Mouse (Mus musculus): ENCODE data around the gene Myocos. TPM values are rescaled to one million over a fixed set of nuclear protein-coding genes. Genes with fewer than 3 reads are reported as not detected.
"Not testable (repeated sequence)": the region's sequence is repeated elsewhere in the genome, so short reads cannot be mapped to it uniquely, and the experiment has no call there.

The Myocos gene
- polyA plus RNA-seq (2017; shearing (Covaris generic)): not detected

GRCm38 (mm10) chr1:162658119-162658518 lies at the start of gene Myocos:
TSS of gene Myocos (minus strand) at chr1:162658219.
- ATAC-seq: no peak

- no peak for ATAC-seq
Measured at GRCm38 (mm10) chr1:162700389-162701066, 42.5 kb upstream of the Myocos start.

GRCm38 (mm10) chr1:162697866-162698265 lies 39.8 kb upstream of the Myocos start:
- no peak for ATAC-seq

GRCm38 (mm10) chr1:162693721-162694120 lies 35.7 kb upstream of the Myocos start:
- ATAC-seq: no peak

GRCm38 (mm10) chr1:162665486-162666174 lies 7.6 kb upstream of the Myocos start:
- ATAC-seq: no peak

GRCm38 (mm10) chr1:162664826-162665475 lies 6.9 kb upstream of the Myocos start:
- ATAC-seq: peak; percentile 80

GRCm38 (mm10) chr1:162660276-162660860 lies 2.3 kb upstream of the Myocos start:
- ATAC-seq: no peak

- no peak for ATAC-seq
Measured at GRCm38 (mm10) chr1:162648416-162648815, 9.6 kb downstream of the Myocos start.

GRCm38 (mm10) chr1:162646083-162646686 lies 11.8 kb downstream of the Myocos start:
- ATAC-seq: no peak

GRCm38 (mm10) chr1:162643752-162644151 lies 14.3 kb downstream of the Myocos start:
- ATAC-seq: no peak

- no peak for ATAC-seq
Measured at GRCm38 (mm10) chr1:162642591-162642990, 15.4 kb downstream of the Myocos start.

GRCm38 (mm10) chr1:162639861-162640260 lies 18.2 kb downstream of the Myocos start:
- ATAC-seq: no peak

- ATAC-seq: no peak
Measured at GRCm38 (mm10) chr1:162639051-162639750, 18.8 kb downstream of the Myocos start, which contains the start of gene Myoc. TSS of gene Myoc (plus strand) at chr1:162639155.

GRCm38 (mm10) chr1:162638535-162638934 lies 19.5 kb downstream of the Myocos start:
- no peak for ATAC-seq

GRCm38 (mm10) chr1:162636516-162636915 lies 21.5 kb downstream of the Myocos start:
- ATAC-seq: no peak

- ATAC-seq: not testable (repeated sequence)
Measured at GRCm38 (mm10) chr1:162635291-162635931, 22.6 kb downstream of the Myocos start.

GRCm38 (mm10) chr1:162628326-162628725 lies 29.7 kb downstream of the Myocos start:
- not testable (repeated sequence) for ATAC-seq

GRCm38 (mm10) chr1:162627821-162628220 lies 30.2 kb downstream of the Myocos start:
- ATAC-seq: not testable (repeated sequence)

GRCm38 (mm10) chr1:162625229-162625628 lies 32.8 kb downstream of the Myocos start:
- ATAC-seq: no peak

GRCm38 (mm10) chr1:162623895-162624294 lies 34.1 kb downstream of the Myocos start:
- ATAC-seq: no peak

- ATAC-seq: no peak
Measured at GRCm38 (mm10) chr1:162620487-162620886, 37.5 kb downstream of the Myocos start.

Measured in activated CD4-positive, CD25-positive, alpha-beta regulatory T cell, adult 4 months (primary cell).